Mouse (Mus musculus) left cerebral cortex, adult 18-20 months (tissue): ENCODE measurements around the gene Sema3e. TPM values are rescaled to one million over a fixed set of nuclear protein-coding genes. Genes with fewer than 3 reads are reported as not detected.

ENCODE experiments used
- DNase-seq, 2 experiments: peaks; one replicate each; pipeline ENCODE4 v3.0.0; 2021 to 2022; ENCODE audit warnings: low spot score in 2 of 2, mixed read lengths in 1 of 2
- total RNA-seq, 2 experiments: library from RNA; stranded (reverse); gene quantifications; 2 replicates each; pipeline ENCODE4 v1.2.3; 2021

The Sema3e gene
- total RNA-seq, 2 experiments from 2014 or later, result 12.1 to 13.8 TPM

DNA sequence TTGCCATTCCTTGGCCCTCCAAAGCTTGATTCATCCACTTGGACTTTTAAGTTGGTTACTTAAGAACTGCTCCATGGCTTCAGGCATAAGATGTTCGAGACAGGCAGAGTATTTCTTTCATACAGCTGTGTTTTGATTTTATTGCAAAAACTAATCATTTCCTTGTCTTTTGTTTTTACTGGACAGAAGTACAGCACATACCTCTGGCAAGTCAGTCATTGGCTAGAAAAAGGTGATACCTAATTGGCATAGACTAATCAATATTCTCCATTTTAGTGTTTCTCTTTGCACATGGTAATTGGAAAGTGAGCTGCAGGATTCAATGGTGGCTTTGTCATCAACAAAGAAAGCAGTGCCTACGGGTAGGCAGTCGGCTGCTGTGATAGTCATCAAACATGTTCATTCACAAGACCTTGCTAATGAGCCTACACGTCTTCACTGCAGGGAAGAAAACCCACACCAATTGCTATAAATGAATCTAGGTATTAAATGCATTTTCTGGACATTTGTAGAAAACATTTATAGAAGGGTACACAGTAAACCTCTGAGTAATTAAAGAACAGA lies 37.9 kb downstream of the Sema3e start:
- DNase-seq, result no peak

DNA sequence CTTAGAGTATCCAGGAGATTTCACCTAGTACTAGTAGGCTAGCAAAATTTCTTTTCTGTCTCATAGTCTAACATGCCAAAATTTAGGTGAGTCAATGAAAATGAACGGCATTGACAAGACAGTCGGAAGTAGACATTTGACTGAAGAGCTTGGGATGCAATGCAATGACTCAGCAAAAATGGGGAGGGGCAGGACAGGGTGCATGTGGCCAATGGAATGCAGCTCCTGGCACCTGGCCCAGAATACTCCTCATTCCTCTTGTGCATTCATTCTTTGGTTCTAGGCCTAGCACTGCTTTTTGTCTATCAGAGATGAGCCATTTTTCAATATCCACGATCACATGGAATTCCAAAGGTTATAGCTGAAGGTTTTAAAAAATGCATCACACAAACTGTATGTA lies 48.1 kb downstream of the Sema3e start:
- no peak for DNase-seq

DNA sequence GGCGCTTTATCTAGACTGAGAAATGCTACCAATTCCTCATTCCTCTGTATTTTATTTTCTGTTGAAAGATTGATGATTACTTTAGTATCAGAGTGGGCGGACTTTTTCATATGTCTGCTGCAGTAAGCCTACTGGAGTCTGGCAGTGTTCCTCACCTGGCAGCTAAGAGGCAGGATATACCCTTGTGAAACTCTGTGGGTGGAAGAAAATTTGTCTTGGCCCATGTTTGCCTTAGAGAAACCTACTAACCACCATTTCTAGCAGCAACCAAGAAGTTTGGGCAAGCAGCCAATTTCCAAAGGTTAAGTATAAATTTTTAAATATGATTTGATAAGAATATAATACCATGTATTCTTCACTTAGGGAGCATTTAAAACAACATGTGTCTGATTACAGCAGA lies 63.0 kb downstream of the Sema3e start:
- peak; percentile 12 to 17 for DNase-seq

DNA sequence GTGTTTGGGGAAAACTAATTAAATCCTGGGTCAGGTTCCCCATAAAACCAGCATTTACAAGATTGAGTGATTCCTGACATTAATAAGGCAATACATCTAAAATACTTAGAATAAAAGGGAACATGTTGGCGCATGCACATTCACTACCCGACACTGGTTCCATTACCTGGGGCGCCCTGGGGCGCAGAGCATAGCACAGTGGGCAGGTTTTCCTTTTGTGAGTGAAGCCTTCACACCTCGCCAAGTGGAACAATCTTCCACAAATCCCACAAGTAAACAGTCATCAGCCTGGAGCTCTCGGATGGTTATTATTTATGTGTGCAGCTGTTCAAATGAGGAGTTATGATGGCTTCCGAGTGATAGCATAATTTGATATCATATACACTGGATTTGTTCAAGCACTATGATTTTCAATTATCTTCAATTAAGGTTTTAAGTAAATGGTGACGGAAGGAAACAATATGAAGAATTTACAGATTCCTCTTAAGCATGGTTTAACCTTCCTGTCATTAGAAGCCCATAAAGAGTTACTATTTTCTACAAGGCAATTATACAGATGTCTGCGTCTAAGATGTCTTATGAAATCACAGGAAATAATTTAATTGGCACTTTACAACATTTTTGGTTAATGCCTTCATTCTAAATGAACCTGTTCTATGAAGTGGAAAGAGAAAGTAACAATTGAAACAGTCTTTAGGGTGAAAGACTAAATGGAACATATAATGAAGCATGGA lies 65.0 kb downstream of the Sema3e start:
- no peak for DNase-seq

DNA sequence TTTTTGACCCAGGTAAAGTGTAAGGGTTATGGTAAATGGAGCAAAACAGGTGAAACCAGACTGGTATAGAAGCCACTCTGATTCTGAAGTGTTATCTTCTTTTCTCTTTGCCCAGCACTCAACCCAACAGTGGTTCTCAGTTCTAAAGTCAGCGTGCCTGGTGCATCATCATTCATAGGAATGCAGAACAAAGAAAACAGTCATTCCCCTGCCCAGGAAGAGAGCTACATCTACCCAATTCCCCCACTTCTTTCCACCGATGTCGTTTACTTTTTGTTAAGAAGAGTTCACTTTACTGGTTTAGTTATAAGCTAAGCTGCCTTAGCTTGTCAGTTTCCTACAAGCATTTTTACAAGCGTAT lies 65.5 kb downstream of the Sema3e start:
- DNase-seq, result no peak

DNA sequence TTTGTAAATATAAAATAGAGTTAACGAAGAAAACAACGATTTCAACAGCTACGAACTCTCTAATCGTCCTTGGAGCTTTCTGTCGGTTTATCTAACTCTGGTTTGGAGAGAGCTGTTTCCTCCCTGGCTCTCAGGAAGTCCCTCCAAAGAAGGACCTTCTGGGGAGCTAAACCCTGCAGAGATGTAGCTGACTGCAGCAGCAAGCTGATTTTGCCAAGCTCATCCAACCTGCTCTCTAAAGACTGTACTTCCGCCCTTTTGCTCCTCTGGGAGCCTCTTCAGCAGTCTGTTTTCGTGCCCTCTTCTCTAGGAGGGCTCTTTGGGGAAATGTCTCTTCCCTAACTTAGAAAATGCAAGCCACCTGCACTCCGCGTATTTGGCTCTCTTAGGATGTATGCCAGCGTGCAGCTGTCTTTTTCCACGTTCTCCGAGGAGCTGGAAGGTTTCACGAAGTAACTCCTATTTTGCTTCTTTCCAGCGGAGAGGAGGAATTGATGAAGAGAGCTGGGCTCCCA lies 67.2 kb downstream of the Sema3e start:
- DNase-seq, result peak; percentile 6 to 20

DNA sequence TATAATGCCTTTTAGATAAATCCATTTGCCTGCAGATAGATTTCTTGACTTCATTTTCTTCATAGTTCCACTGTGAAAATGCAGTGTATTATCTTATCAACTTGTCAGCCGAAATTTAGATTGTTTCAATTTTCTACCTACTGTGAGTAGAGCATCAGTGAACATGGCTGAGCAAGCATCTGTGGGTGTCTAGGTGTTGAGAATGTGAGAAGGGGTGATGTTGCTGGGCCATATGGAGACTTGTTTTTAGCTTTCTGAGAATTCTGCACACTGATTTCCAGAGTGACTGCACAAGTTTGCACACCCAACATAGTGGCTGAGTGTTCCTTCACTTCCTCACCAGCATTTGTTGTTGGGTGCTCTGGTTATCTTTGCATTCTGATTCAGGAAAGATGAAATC lies 71.1 kb downstream of the Sema3e start:
- DNase-seq, result no peak

DNA sequence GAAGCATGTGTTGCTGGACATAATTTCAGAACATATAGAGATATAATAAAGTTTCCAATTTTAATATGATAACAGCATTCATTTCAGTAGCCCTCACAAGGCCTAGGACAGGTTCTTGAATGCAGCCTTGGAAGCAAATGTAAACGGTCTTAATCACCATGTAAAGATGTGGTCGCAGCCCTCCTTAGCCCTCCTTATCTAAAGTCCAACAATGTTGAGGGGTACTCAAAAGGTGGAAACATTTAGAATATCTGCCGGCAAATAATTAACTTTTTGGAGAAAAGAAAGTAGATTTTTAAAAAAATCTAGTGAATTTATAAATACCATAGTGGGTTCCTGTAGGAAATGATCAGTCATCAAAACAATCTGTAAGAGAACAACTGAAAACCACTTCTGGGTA lies 73.6 kb downstream of the Sema3e start:
- DNase-seq, result no peak

DNA sequence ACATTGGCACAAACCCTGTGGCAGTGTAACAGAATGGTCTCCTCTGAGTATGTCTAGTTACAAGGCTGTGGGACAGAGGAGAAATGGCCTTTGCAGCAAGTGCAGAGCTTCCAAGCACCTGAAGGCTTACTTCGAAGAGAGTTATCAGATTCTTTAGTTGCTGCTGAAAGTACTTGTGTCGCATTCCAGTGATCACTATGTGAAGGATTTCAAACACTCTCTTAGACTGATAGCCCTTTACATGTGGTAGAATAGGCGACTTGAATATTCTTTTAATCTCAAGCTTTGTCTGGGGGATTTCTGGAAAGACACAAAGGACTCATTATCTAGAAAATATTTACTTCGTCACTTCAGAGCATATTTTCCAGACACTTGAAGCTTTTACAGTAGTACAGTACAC lies 82.3 kb downstream of the Sema3e start:
- no peak for DNase-seq

DNA sequence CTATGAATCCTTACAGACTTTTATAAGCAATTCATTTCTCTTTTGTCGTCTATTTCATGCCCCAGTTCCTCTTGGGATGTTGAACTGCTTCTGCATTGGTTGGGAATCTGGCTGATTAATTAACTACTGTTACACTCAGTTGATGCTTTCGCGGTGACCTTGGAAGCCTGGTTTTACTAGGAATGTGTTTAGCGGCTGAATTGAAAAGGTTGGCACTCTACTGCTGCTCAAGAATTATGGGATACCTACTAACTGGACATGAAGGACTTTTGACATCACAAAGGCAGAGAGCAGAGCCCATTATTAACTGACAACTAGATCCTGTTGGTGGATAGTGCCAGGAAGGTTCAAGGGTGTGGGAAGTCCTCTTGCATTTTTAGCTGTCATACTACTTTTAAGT lies 83.9 kb downstream of the Sema3e start:
- no peak for DNase-seq

DNA sequence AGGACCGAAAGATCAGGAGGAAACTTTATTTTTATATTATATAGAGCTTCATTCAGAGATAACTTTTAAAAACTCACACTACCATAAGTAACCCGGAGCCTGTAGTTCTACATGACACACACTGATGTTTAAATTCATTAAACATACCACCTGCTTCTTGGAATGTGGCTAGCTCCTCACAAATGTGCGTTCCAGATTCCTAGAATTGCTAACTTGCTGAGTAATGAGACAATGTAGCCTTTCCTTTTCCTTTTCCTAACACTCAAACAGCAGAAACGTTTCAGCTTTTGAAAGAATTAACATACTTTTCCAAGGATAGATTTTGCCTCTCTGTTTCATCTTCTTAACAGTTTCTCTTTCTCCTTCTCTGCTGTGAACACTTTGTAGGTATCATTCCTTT lies 86.3 kb downstream of the Sema3e start:
- DNase-seq, result peak; percentile 10 to 18

DNA sequence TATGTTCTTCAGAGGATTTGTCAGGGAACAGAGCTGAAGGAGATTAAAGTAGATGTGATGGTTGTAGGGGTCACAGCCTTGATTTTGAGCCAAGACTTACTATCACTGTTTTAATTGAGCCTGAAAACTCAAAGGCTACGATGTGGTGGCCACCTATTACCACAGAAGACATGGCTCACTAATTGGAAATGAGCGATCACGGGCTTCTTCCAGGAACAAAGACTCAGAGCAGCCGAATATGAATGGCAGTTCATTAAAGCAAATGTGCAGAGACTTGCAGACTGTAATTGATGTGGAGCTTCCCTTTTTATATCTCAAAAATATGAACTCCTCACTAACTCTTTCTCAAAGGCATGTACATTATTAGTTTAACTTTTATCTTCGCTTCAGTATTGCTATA lies 96.8 kb downstream of the Sema3e start:
- DNase-seq, result no peak

DNA sequence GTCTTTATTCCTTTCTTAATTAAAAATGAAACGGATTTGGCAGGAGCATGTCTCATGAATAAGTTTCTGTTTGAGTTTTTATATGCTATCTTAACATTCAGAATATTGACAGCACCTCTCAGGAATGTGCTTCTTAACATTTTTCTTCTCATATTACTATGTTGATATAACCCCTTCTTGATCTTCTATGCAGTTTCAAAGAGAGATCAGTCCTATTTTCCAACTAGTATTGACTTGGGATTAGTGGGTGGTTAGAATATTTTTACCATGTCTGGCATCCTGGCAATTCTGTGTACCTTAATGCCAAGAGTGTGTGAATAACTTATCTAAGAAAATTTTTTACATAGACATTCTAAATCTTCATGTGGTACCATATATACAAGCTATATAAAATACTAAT lies 101.5 kb downstream of the Sema3e start:
- DNase-seq, result no peak

DNA sequence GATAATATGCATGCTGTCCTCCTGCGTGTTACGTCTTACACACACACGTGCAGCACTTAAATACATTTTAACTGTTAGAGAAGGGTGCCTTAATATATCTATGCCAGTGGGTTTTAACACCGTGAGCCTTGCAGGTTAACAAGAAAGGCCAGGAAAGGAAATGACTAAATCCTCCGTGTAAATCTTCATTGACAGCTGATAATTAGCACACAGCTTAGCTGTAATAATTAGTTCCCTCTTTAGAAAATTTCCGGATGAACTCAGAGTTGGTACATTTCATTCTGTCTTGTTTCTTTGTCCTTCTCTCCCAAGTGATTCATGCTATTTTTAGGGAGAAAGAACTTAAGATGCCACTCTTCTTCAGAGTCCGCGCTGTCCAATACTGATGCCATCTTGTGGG lies 110.9 kb downstream of the Sema3e start:
- no peak for DNase-seq

DNA sequence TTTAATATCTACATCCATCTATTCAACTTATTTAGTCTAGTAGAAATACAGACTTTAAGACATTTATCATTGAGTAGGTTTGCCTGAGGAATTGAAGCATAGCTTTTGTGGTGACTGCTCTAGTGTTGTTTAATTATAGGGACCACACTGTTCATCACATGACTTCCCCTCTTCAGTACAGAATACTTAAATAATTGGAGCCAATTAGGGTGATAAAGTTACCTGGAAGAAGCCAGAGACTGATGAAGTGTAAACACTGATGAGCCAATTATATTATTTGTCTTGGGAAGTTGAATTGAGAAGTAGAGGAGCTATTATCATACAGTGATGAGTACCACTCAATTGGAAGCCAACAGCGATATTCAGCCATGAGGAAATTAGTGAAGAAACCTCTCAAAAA lies 113.6 kb downstream of the Sema3e start:
- no peak for DNase-seq

DNA sequence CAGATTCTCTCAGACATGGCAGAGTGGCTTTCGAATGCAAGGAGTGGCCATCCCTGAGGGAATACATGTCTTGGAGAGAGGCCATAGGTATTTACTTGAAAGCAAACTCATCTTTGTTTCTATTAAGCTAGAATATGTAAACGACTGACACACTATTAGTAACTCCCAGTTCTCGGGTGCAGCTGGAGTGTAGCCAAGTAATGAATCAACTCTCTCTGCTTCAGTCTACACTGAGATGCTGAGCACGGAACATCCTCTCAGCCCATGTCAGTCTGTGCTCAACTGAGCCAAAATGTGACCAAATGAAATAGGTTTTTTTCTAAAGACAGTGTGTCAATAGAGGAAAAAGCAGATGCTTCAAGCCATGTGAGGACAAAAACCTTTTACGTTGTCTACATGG lies 137.5 kb downstream of the Sema3e start:
- no peak for DNase-seq

DNA sequence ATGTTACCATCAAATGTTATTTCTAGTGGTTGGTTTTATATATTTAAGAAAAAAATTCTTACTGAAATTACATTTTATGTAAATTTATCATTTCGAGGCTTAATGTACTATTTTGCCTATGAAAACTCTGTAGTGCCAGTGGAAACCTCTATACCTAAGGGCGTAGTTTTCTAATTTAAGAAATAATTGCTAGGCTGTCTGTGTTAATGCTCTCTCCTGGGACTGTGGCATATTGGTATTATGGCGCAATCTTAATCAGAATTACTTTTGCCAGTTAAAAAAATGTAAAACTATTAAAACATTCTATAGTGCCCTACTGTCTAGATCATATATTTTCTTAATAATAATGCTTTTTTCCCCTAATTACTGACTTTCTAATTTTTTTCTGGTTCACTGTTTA lies 138.2 kb downstream of the Sema3e start:
- DNase-seq, result no peak

DNA sequence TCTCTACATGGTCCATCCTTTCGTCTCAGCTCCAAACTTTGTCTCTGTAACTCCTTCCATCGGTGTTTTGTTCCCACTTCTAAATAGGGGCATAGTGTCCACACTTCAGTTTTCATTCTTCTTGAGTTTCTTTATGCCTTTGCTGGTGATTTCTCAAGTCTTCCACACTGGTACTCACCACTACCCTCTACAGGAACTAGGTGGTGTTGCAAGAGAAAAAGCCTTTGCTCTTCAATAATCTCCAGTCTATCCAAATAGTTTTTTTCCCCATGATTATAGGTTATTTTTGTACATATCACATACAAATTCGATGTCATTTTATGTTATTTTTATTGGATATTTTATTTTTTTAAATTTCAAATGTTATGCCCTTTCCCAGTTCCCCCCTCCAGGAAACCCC lies 142.7 kb downstream of the Sema3e start:
- DNase-seq, result no peak

DNA sequence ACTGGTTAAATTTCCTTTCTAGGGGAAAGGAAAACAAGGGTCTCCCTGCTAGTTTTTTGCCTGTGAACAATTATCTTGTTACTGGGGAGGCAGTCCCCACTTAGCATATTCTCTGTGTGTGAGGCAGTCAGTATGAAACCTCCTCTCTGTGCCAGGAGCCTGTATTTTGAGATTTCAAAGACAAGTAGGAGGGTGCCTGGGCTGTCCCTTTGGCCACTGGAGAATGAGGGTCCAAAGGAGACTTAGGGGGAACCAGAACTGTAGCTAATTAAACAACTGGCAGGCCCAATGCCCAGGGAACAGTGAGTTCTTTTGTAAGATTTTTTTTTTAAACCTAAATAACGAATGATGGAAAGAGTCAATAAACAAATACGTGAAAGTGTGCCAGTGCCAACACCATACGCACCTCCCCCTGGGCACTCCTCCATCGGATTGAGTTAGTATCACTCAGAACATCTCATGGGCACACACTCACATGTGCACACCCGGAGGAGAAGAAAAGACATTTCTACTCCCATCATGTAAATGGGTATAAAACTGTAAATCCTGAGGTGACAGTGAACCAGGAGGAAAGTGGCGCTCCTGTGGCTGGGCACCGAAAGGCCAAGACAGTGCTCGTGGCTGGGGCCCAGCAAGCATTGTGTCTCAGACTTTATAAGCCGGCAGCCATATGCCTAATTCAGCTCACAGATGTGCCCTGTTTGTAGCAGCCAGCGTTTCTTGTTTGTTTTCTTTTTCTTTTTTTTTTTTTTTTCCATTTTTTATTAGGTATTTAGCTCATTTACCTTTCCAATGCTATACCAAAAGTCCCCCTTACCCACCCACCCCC lies 148.5 kb downstream of the Sema3e start:
- DNase-seq, result no peak

DNA sequence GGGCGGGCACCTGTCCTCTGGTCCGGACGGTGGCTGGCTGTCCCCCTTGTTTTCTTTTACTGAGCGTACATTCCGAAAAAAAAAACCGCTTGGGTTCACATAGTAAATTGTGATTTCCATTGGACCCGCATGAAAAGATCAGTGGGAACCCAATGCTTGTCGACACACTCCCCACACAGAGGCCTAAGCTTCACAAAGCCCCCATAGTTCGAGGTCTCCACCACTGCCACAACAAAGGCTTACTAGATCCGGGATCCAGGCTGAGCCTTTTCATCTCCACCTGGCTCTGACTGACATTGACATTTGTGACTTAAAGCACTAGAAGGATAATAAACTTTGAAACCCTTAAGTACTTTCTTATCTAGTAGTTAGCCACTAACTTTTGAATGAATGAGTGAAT lies 155.5 kb downstream of the Sema3e start:
- no peak for DNase-seq

DNA sequence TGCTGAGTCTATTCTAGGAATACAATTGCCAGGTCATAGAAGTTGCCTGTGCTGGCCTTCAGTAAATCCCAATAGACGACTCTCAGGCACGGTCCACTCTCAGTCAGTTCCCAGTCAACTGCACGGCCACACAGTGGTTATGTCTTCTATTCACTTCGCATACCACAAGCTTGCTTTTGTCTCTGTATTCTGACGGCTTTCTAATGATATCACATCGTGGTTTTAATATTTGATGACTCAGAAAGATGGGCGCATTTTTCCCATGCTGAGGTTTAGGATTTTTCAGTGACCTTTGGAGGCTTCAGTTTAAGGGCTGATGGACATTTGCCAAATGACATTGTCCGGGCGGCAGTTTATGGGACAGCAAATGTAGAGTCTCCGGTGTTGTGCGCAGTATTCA lies 157.1 kb downstream of the Sema3e start:
- no peak for DNase-seq

DNA sequence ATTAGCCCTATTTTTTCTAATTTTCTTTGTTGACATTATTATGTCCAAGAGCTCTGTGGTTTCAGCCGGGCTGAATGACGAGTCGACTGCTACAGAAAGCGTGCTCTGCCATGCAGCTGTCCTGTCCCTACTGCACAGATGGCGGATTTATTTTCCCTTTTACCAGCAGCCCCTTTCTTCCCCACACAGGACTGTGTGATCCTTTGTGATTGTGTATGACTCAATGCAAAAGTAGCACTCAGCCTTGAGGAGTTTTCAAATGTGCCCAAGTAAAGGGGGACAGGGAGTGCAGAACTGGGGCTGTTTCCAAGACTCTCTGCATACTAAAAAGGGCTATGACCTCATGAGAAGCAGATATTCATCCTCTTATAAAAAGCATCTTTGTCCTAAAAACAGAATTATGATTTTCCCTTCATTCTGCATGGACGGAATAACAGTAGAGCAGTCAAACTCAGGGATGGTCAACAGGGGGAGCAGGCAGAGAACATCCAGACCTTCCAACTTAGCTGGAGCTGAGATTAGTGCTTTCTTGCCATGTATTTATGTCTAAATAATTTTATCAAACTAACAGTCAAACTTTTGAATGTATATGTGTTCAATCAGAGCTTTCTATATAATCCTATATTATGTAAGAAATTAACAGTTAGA lies 170.2 kb downstream of the Sema3e start:
- DNase-seq, result peak in 1 of 2 experiments; percentile 5
